Mouse (Mus musculus) neural tube, embryonic 15.5 days (tissue): ENCODE results near the gene Ephb2. TPM values are rescaled to one million over a fixed set of nuclear protein-coding genes. Genes with fewer than 3 reads are reported as not detected.

Source experiments
- ATAC-seq: fragments of 200-750 bp; cut with Nextera tagmentation; 2 replicates; pipeline ENCODE4 v1.8.0; 2017; ENCODE audit warnings: mild to moderate bottlenecking, moderate TSS enrichment, moderate library complexity; ENCODE audit not compliant: low FRiP score
- H3K27ac ChIP-seq: fragments of 300-500 bp; sonication (generic); replicated peaks from 2 replicates; pipeline ENCODE4 v1.5.1; 2015; ENCODE audit warnings: mild to moderate bottlenecking, inconsistent platforms
- H3K27me3 ChIP-seq: fragments of 300-500 bp; sonication (generic); replicated peaks from 2 replicates; pipeline ENCODE4 v1.6.1; 2015; ENCODE audit warnings: inconsistent platforms
- H3K36me3 ChIP-seq: fragments of 300-500 bp; sonication (generic); 2 replicates; pipeline ENCODE4 v1.6.1; 2015; ENCODE audit warnings: inconsistent platforms
- H3K4me1 ChIP-seq: fragments of 300-500 bp; sonication (generic); 2 replicates; pipeline ENCODE4 v1.6.1; 2015; ENCODE audit warnings: inconsistent platforms
- H3K4me2 ChIP-seq: fragments of 300-500 bp; sonication (generic); 2 replicates; pipeline ENCODE4 v1.6.1; 2015; ENCODE audit warnings: inconsistent platforms, mild to moderate bottlenecking, moderate library complexity
- H3K4me3 ChIP-seq: fragments of 300-500 bp; sonication (generic); replicated peaks from 2 replicates; pipeline ENCODE4 v1.5.1; 2015; ENCODE audit warnings: mild to moderate bottlenecking, inconsistent platforms
- H3K9ac ChIP-seq: fragments of 300-500 bp; sonication (generic); replicated peaks from 2 replicates; pipeline ENCODE4 v1.6.1; 2015; ENCODE audit warnings: mild to moderate bottlenecking, inconsistent platforms
- H3K9me3 ChIP-seq: fragments of 300-500 bp; sonication (generic); replicated peaks from 2 replicates; pipeline ENCODE4 v1.6.1; 2016; ENCODE audit warnings: inconsistent platforms
- WGBS: fragments of 180-500 bp; shearing (Covaris S2); methylation state at CpG from one replicate; pipeline ENCODE4 v1.1.7; 2015; ENCODE audit warnings: mixed read lengths; 5-methylcytosine and 5-hydroxymethylcytosine counted together
- polyA plus RNA-seq: library from polyadenylated mRNA; unstranded; fragments of >200 nt; fragmentation: Nextera tagmentation; extraction: Ambion mirVana; gene quantifications from 2 replicates; pipeline ENCODE4 v1.2.1, GENCODE M21; 2015

Ephb2 gene
- polyA plus RNA-seq, 1 experiment from 2014 or later = 21.3 TPM

- no peak for ATAC-seq
- Histone ChIP-seq H3K9ac (no peak overlapping the region), H3K27me3 (no peaks in the 10 kb centered on the region), H3K9me3 (no peaks in the 10 kb centered on the region), H3K36me3 (peaks cover 43% of the 10 kb centered on the region), H3K4me1 (no peaks in the 10 kb centered on the region), H3K4me2 (no peak overlapping the region), H3K27ac (0 out of 2 replicates have a peak overlapping the region, but pooled peaks have one; percentile 18), H3K4me3 (no peak overlapping the region)
- 38% methylated on average over 9 of the region's 9 CpGs for WGBS
Observed at GRCm38 (mm10) chr4:136665068-136665467, 170.7 kb downstream of the Ephb2 start.

- H3K27ac ChIP-seq = no peak overlapping the region
- no peaks in the 10 kb centered on the region for H3K27me3 ChIP-seq
- ATAC-seq = no peak
- WGBS = 77% methylated on average over 3 of the region's 3 CpGs
- no peaks in the 10 kb centered on the region for H3K9me3 ChIP-seq
- H3K4me2 ChIP-seq = no peak overlapping the region
- no peak overlapping the region for H3K4me3 ChIP-seq
- peaks cover 74% of the 10 kb centered on the region for H3K36me3 ChIP-seq
- no peak overlapping the region for H3K9ac ChIP-seq
- H3K4me1 ChIP-seq = 0 out of 2 replicates have a peak, but pooled peaks cover under 1% of the 10 kb centered on the region
Observed at GRCm38 (mm10) chr4:136657914-136658313, 177.9 kb downstream of the Ephb2 start.

GRCm38 (mm10) chr4:136653692-136654234 is 182.0 kb downstream of the Ephb2 start:
- WGBS = 87% methylated on average over 10 of the region's 10 CpGs
- Histone ChIP-seq H3K27me3 (no peaks in the 10 kb centered on the region), H3K4me2 (no peak overlapping the region), H3K36me3 (peaks cover 47% of the 10 kb centered on the region), H3K4me1 (peaks cover 24% of the 10 kb centered on the region), H3K4me3 (no peak overlapping the region), H3K27ac (no peak overlapping the region), H3K9me3 (no peaks in the 10 kb centered on the region), H3K9ac (no peak overlapping the region)
- ATAC-seq = no peak

GRCm38 (mm10) chr4:136653019-136653418 is 182.8 kb downstream of the Ephb2 start:
- H3K4me2 ChIP-seq = no peak overlapping the region
- H3K36me3 ChIP-seq = peaks cover 40% of the 10 kb centered on the region
- ATAC-seq = no peak
- 66% methylated on average over 6 of the region's 6 CpGs for WGBS
- no peaks in the 10 kb centered on the region for H3K9me3 ChIP-seq
- H3K9ac ChIP-seq = no peak overlapping the region
- H3K4me3 ChIP-seq = no peak overlapping the region
- H3K27me3 ChIP-seq = no peaks in the 10 kb centered on the region
- H3K4me1 ChIP-seq = peaks cover 24% of the 10 kb centered on the region
- H3K27ac ChIP-seq = 0 out of 2 replicates have a peak overlapping the region, but pooled peaks have one; percentile 1

- Histone ChIP-seq H3K27me3 (no peaks in the 10 kb centered on the region), H3K9me3 (no peaks in the 10 kb centered on the region), H3K4me1 (peaks cover 24% of the 10 kb centered on the region), H3K36me3 (peaks cover 36% of the 10 kb centered on the region), H3K4me3 (no peak overlapping the region), H3K4me2 (no peak overlapping the region), H3K9ac (no peak overlapping the region), H3K27ac (0 out of 2 replicates have a peak overlapping the region, but pooled peaks have one; percentile 41)
- ATAC-seq = no peak
- 61% methylated on average over 11 of the region's 11 CpGs for WGBS
Observed at GRCm38 (mm10) chr4:136652528-136652910, 183.3 kb downstream of the Ephb2 start.

GRCm38 (mm10) chr4:136651882-136652527 is 183.8 kb downstream of the Ephb2 start:
- peaks cover 24% of the 10 kb centered on the region for H3K4me1 ChIP-seq
- H3K36me3 ChIP-seq = peaks cover 31% of the 10 kb centered on the region
- 0 out of 2 replicates have a peak overlapping the region, but pooled peaks have one; percentile 41 for H3K27ac ChIP-seq
- no peak overlapping the region for H3K9ac ChIP-seq
- WGBS = 65% methylated on average over 13 of the region's 13 CpGs
- H3K27me3 ChIP-seq = no peaks in the 10 kb centered on the region
- no peaks in the 10 kb centered on the region for H3K9me3 ChIP-seq
- no peak for ATAC-seq
- no peak overlapping the region for H3K4me3 ChIP-seq
- H3K4me2 ChIP-seq = no peak overlapping the region

- Histone ChIP-seq H3K9me3 (no peaks in the 10 kb centered on the region), H3K4me2 (no peak overlapping the region), H3K4me1 (peaks cover 24% of the 10 kb centered on the region), H3K9ac (no peak overlapping the region), H3K27ac (0 out of 2 replicates have a peak overlapping the region, but pooled peaks have one; percentile 41), H3K36me3 (peaks cover 25% of the 10 kb centered on the region), H3K27me3 (no peaks in the 10 kb centered on the region), H3K4me3 (no peak overlapping the region)
- ATAC-seq = 0 out of 2 replicates have a peak, but pooled peaks have one; percentile 22
- 60% methylated on average over 3 of the region's 3 CpGs for WGBS
Observed at GRCm38 (mm10) chr4:136651357-136651811, 184.4 kb downstream of the Ephb2 start.

GRCm38 (mm10) chr4:136650261-136650660 is 185.5 kb downstream of the Ephb2 start:
- ATAC-seq = no peak
- H3K27ac ChIP-seq = 0 out of 2 replicates have a peak overlapping the region, but pooled peaks have one; percentile 3
- no peaks in the 10 kb centered on the region for H3K9me3 ChIP-seq
- H3K36me3 ChIP-seq = peaks cover 14% of the 10 kb centered on the region; the same call in 1 of the 2 replicates
- WGBS = 85% methylated on average over 8 of the region's 8 CpGs
- no peak overlapping the region for H3K4me2 ChIP-seq
- H3K4me1 ChIP-seq = peaks cover 24% of the 10 kb centered on the region
- no peak overlapping the region for H3K9ac ChIP-seq
- no peak overlapping the region for H3K4me3 ChIP-seq
- H3K27me3 ChIP-seq = no peaks in the 10 kb centered on the region

- peaks cover 8% of the 10 kb centered on the region; the same call in 1 of the 2 replicates for H3K36me3 ChIP-seq
- no peak overlapping the region for H3K4me3 ChIP-seq
- H3K27ac ChIP-seq = 0 out of 2 replicates have a peak overlapping the region, but pooled peaks have one; percentile 3
- no peak overlapping the region for H3K9ac ChIP-seq
- H3K4me1 ChIP-seq = peaks cover 24% of the 10 kb centered on the region
- H3K4me2 ChIP-seq = 0 out of 2 replicates have a peak overlapping the region, but pooled peaks have one; percentile 0
- WGBS = 35% methylated on average over 13 of the region's 13 CpGs
- no peaks in the 10 kb centered on the region for H3K27me3 ChIP-seq
- ATAC-seq = no peak
- H3K9me3 ChIP-seq = no peaks in the 10 kb centered on the region
Observed at GRCm38 (mm10) chr4:136649480-136650196, 186.2 kb downstream of the Ephb2 start.

GRCm38 (mm10) chr4:136648922-136649479 is 186.8 kb downstream of the Ephb2 start:
- Histone ChIP-seq H3K4me1 (peaks cover 24% of the 10 kb centered on the region), H3K4me3 (no peak overlapping the region), H3K9me3 (no peaks in the 10 kb centered on the region), H3K4me2 (peak overlapping the region; percentile 0; the same call in 1 of the 2 replicates), H3K9ac (no peak overlapping the region; the same call in 1 of the 2 replicates), H3K36me3 (0 out of 2 replicates have a peak, but pooled peaks cover 3% of the 10 kb centered on the region), H3K27ac (no peak overlapping the region), H3K27me3 (no peaks in the 10 kb centered on the region)
- WGBS = 20% methylated on average over 11 of the region's 11 CpGs
- ATAC-seq = no peak

- peaks cover 23% of the 10 kb centered on the region for H3K4me1 ChIP-seq
- 7% methylated on average over 10 of the region's 10 CpGs for WGBS
- H3K9me3 ChIP-seq = no peaks in the 10 kb centered on the region
- H3K27me3 ChIP-seq = peaks cover 9% of the 10 kb centered on the region
- H3K4me3 ChIP-seq = 0 out of 2 replicates have a peak overlapping the region, but pooled peaks have one; percentile 10
- no peak overlapping the region for H3K27ac ChIP-seq
- H3K9ac ChIP-seq = no peak overlapping the region
- H3K4me2 ChIP-seq = peak overlapping the region; percentile 86
- no peak; the same call in 1 of the 2 replicates for ATAC-seq
- H3K36me3 ChIP-seq = no peaks in the 10 kb centered on the region
Observed at GRCm38 (mm10) chr4:136638890-136639289, 196.9 kb downstream of the Ephb2 start.
